Mouse (Mus musculus) intestine, embryonic 16.5 days (tissue): ENCODE results near the gene Cdhr3. TPM values are rescaled to one million over a fixed set of nuclear protein-coding genes. Genes with fewer than 3 reads are reported as not detected.
A peak's percentile ranks its signal among the peaks of the same experiment; 100 is the strongest.
"Not testable (repeated sequence)": the region's sequence is repeated elsewhere in the genome, so short reads cannot be mapped to it uniquely, and the experiment has no call there.

ENCODE experiments used
- ATAC-seq: fragments of 200-750 bp; cut with Nextera tagmentation; 2 replicates; pipeline ENCODE4 v1.8.0; 2017; ENCODE audit warnings: moderate TSS enrichment, moderate library complexity
- H3K27ac ChIP-seq: fragments of 300-500 bp; sonication (generic); 2 replicates; pipeline ENCODE4 v1.5.1; 2014; ENCODE audit warnings: mild to moderate bottlenecking, low read length
- H3K27me3 ChIP-seq: fragments of 300-500 bp; sonication (generic); replicated peaks from 2 replicates; pipeline ENCODE4 v1.6.1; 2014; ENCODE audit warnings: low read length, control low read depth, mixed read lengths; ENCODE audit not compliant: control insufficient read depth, insufficient read depth
- H3K36me3 ChIP-seq: fragments of 300-500 bp; sonication (generic); 2 replicates; pipeline ENCODE4 v1.6.1; 2014; ENCODE audit warnings: low read length, control low read depth; ENCODE audit not compliant: control insufficient read depth, insufficient read depth
- H3K4me1 ChIP-seq: fragments of 300-500 bp; sonication (generic); 2 replicates; pipeline ENCODE4 v1.6.1; 2014; ENCODE audit warnings: low read length, control low read depth, mixed read lengths; ENCODE audit not compliant: control insufficient read depth, insufficient read depth
- H3K4me2 ChIP-seq: fragments of 300-500 bp; sonication (generic); 2 replicates; pipeline ENCODE4 v1.6.1; 2014; ENCODE audit warnings: low read depth, low read length, control low read depth
- H3K4me3 ChIP-seq: fragments of 300-500 bp; sonication (generic); 2 replicates; pipeline ENCODE4 v1.5.1; 2014; ENCODE audit warnings: mild to moderate bottlenecking, low read length
- H3K9ac ChIP-seq: fragments of 300-500 bp; sonication (generic); 2 replicates; pipeline ENCODE4 v1.6.1; 2014; ENCODE audit warnings: low read depth, low read length
- H3K9me3 ChIP-seq: fragments of 300-500 bp; sonication (generic); 2 replicates; pipeline ENCODE4 v1.6.1; 2016; ENCODE audit warnings: low read length, control low read depth; ENCODE audit not compliant: control insufficient read depth
- WGBS: fragments of 180-500 bp; shearing (Covaris S2); extraction: QIAGEN DNeasy Blood & Tissue Kit; methylation state at CpG from one replicate; pipeline ENCODE4 v1.1.7; 2014; 5-methylcytosine and 5-hydroxymethylcytosine counted together
- polyA plus RNA-seq: library from polyadenylated mRNA; unstranded; fragments of >200 nt; fragmentation: Nextera tagmentation; extraction: Ambion mirVana; gene quantifications from 2 replicates; pipeline ENCODE4 v1.2.1, GENCODE M21; 2015

The Cdhr3 gene
- polyA plus RNA-seq, 1 experiment from 2014 or later: 0.04 TPM

DNA sequence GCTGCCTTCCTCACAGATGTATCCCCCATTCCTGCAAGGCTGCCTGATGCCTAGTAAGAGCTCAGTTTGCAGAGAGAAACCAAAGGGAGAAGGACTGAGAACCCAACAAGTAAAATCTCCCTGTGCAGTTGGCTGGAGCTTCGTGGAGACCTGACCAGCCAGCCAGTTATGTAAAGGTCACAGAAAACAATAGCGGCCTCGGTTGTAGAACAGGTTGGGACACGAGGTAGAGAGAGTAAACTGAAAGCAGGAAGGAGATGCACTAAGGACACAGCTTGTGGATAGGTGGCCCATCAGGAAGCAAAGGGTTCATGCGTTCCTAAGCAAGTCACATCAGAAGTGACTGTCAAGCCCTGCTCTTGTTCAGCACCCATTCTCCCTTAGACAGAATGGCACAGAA is 86.8 kb downstream of the Cdhr3 start:
- H3K4me1 ChIP-seq: peaks cover 10% of the 10 kb centered on the region
- no peaks in the 10 kb centered on the region for H3K27me3 ChIP-seq
- no peak for ATAC-seq
- no peak overlapping the region for H3K4me2 ChIP-seq
- no peak overlapping the region for H3K9ac ChIP-seq
- H3K4me3 ChIP-seq: no peak overlapping the region
- no peak overlapping the region for H3K27ac ChIP-seq
- WGBS: 66% methylated on average over 5 of the region's 5 CpGs
- H3K36me3 ChIP-seq: no peaks in the 10 kb centered on the region
- no peaks in the 10 kb centered on the region for H3K9me3 ChIP-seq

DNA sequence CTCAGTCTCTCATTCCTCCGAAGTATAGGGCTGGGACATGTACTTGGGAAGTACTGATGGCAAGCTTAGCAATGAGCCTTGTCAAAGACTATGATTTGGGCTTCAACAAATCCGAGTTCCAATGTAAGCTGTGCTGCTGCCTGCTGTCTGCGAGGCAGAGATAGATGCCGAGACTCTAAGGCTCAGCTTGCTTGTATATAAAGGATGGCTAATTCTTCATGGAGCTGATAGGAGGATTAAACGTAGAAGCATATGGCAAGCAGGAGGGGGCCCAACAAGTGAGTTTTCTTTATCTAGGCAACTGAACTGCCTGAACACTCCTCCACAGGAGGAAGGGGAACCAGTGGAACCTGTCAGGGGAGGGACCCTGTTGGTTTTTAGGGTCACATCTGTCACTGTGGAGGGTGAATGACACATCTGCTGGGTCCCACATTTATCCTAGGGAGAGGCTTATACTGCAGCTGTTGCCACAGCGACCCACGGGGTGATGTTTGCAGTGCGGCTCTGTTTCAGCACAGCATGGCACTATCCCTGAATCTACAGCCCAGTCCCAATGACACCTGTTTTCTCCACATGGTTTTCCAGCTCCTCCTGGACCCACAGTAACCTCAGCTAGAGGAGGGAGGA is 89.2 kb downstream of the Cdhr3 start:
- peak; percentile 49 for ATAC-seq
- Histone ChIP-seq H3K27ac (no peak overlapping the region), H3K9ac (no peak overlapping the region), H3K27me3 (no peaks in the 10 kb centered on the region), H3K4me1 (peaks cover 2% of the 10 kb centered on the region), H3K36me3 (no peaks in the 10 kb centered on the region), H3K4me3 (no peak overlapping the region), H3K9me3 (no peaks in the 10 kb centered on the region), H3K4me2 (no peak overlapping the region)
- 51% methylated on average over 8 of the region's 8 CpGs for WGBS

DNA sequence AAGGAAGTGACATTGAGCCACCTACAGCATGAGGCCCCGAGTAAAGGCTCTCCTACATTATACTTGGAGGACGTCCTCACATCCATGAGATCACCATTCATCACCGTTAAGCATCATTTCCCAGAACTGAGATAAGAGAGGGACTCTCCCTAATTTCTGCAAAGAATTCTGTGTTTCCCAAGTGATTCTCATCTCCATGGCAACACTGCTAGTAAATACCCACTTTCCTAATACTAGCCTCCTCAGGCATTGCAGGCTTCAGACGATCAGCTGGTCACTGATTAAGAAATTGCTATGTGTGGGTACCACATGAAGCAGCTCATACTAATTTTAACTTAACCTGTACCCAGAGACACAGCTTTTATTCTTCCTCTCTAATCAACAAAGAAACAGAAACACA is 92.3 kb downstream of the Cdhr3 start:
- Histone ChIP-seq H3K9me3 (no peaks in the 10 kb centered on the region), H3K4me2 (no peak overlapping the region), H3K36me3 (no peaks in the 10 kb centered on the region), H3K27ac (no peak overlapping the region), H3K27me3 (no peaks in the 10 kb centered on the region), H3K4me1 (no peaks in the 10 kb centered on the region), H3K4me3 (no peak overlapping the region), H3K9ac (no peak overlapping the region)
- WGBS: 51% methylated on average over 4 of the region's 4 CpGs
- ATAC-seq: no peak

DNA sequence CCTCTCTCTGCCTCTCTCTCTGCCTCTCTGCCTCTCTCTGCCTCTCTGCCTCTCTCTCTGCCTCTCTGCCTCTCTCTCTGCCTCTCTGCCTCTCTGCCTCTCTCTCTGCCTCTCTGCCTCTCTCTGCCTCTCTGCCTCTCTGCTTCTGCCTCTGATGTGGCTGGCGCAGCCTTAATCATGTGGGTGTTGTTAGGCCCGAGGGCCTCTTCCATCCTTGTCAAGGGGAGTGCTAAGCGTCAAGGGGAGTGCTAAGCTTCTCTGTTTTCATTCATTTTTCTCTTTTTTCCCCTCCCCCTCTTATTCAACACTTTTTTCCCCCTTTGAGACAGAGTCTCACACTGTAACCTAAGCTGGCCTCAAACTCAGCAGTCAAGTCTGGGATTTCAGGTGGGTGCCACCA is 92.9 kb downstream of the Cdhr3 start:
- WGBS: 41% methylated on average over 3 of the region's 3 CpGs
- H3K4me2 ChIP-seq, H3K27ac ChIP-seq, H3K4me3 ChIP-seq, H3K4me1 ChIP-seq, H3K9me3 ChIP-seq, ATAC-seq, H3K27me3 ChIP-seq, H3K36me3 ChIP-seq, H3K9ac ChIP-seq: not testable (repeated sequence)

DNA sequence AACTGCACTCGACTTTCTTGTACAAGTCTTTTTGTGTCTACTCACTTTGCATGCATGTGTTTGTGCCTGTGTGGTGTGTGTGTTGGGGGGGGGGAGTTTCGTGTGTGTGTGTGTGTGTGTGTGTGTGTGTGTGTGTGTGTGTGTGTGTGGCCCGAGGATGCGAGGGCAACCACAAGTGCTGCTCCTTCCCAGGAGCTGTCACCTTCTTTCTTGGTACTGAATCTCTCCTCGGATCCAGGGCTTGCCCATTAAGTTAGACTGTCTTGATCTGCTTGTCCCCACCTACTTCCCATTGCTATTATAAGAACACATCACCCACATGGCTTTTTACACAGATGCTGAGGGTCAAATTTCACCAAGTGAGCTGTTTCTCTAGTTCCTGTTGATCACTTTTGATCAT is 93.9 kb downstream of the Cdhr3 start:
- Histone ChIP-seq H3K9me3 (no peaks in the 10 kb centered on the region), H3K4me3 (no peak overlapping the region), H3K27me3 (no peaks in the 10 kb centered on the region), H3K4me1 (no peaks in the 10 kb centered on the region), H3K9ac (no peak overlapping the region), H3K27ac (no peak overlapping the region), H3K4me2 (no peak overlapping the region), H3K36me3 (no peaks in the 10 kb centered on the region)
- no peak for ATAC-seq
- 53% methylated on average over 5 of the region's 5 CpGs for WGBS

GRCm38 (mm10) chr12:32995081-32995834 is 97.4 kb downstream of the Cdhr3 start:
- no peaks in the 10 kb centered on the region for H3K36me3 ChIP-seq
- no peak for ATAC-seq
- no peaks in the 10 kb centered on the region for H3K27me3 ChIP-seq
- no peak overlapping the region for H3K9ac ChIP-seq
- no peaks in the 10 kb centered on the region for H3K9me3 ChIP-seq
- H3K4me1 ChIP-seq: no peaks in the 10 kb centered on the region
- 67% methylated on average over 4 of the region's 4 CpGs for WGBS
- H3K4me2 ChIP-seq: no peak overlapping the region
- no peak overlapping the region for H3K27ac ChIP-seq
- H3K4me3 ChIP-seq: no peak overlapping the region

DNA sequence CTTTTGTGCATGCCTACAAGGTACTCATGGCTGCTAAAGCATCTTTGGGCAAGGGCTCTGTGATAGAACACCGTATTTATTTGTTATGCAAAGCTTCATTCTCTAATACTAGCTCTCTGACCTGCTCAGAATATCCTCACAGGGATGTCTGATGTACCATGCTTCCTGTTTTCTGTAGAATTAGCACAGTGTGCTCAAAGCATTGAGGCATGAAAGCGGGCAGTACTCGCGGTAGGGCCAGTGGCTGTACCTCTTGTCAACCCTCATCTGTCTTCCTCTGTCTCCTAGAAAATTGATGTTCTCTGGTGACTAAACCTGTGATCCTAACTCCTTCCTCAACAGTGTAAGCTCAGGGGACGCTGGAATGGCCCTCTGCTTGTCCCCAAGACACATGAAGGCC is 98.6 kb downstream of the Cdhr3 start:
- H3K4me3 ChIP-seq: no peak overlapping the region
- H3K36me3 ChIP-seq: no peaks in the 10 kb centered on the region
- H3K9ac ChIP-seq: no peak overlapping the region
- no peaks in the 10 kb centered on the region for H3K9me3 ChIP-seq
- no peak for ATAC-seq
- H3K4me2 ChIP-seq: no peak overlapping the region
- 78% methylated on average over 5 of the region's 5 CpGs for WGBS
- H3K4me1 ChIP-seq: no peaks in the 10 kb centered on the region
- no peaks in the 10 kb centered on the region for H3K27me3 ChIP-seq
- no peak overlapping the region for H3K27ac ChIP-seq

- WGBS: 61% methylated on average over 12 of the region's 12 CpGs
- Histone ChIP-seq H3K27me3 (no peaks in the 10 kb centered on the region), H3K9me3 (no peaks in the 10 kb centered on the region), H3K27ac (no peak overlapping the region), H3K36me3 (no peaks in the 10 kb centered on the region), H3K4me1 (no peaks in the 10 kb centered on the region), H3K4me2 (no peak overlapping the region), H3K9ac (no peak overlapping the region), H3K4me3 (no peak overlapping the region)
- no peak for ATAC-seq
Measured at GRCm38 (mm10) chr12:32989731-32990130, 102.9 kb downstream of the Cdhr3 start.

DNA sequence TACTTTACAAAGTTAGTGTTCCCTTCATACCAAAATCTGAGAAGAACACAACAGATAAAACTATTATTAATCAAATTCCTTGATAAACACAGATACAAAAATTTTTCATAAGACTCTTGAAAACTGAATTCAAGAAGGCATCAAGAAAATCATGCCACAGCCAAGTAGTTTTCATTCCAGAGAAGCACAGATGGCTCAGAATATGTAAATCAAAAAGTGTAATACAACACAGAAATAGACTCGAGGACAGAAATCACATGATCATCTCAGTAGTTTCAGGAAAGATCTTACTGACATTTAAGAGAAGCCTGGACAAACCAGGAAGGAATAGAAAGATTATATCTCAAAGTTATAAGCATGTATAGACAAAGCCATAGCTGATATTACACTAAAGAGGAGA is 106.4 kb downstream of the Cdhr3 start:
- ATAC-seq: no peak
- 51% methylated on average over 1 of the region's 1 CpGs for WGBS
- Histone ChIP-seq H3K27ac (no peak overlapping the region), H3K4me1 (no peaks in the 10 kb centered on the region), H3K9ac (no peak overlapping the region), H3K36me3 (no peaks in the 10 kb centered on the region), H3K9me3 (no peaks in the 10 kb centered on the region), H3K27me3 (no peaks in the 10 kb centered on the region), H3K4me2 (no peak overlapping the region), H3K4me3 (no peak overlapping the region)
